Mouse (Mus musculus): Measurements from ENCODE around the gene Hspb11.

- no peak for TF ChIP-seq CTCF (IDR thresholded peaks at IDR 0.05; ENCODE audit: borderline replicate concordance, insufficient read depth, low read depth, low read length)
- TF ChIP-seq POLR2A (IDR thresholded peaks at IDR 0.05; ENCODE audit: borderline replicate concordance, insufficient read depth, low read length) = no peak
These were observed 38.9 kb downstream of the Hspb11 start for GRCm38 (mm10) chr4:107292273-107292662.

Measured in cerebellum, adult 2 months (tissue).